Mouse (Mus musculus) kidney, adult 11 months (tissue): ENCODE measurements at regions not wholly inside any gene's neighbourhood (a gene's known extent, or its start where the extent isn't known, plus 50 kb on each side); places are given as distances from the start of the nearest gene placed in this dataset.

ENCODE experiments used
- DNase-seq: peaks from one replicate; pipeline ENCODE4 v3.0.0; 2022

DNA sequence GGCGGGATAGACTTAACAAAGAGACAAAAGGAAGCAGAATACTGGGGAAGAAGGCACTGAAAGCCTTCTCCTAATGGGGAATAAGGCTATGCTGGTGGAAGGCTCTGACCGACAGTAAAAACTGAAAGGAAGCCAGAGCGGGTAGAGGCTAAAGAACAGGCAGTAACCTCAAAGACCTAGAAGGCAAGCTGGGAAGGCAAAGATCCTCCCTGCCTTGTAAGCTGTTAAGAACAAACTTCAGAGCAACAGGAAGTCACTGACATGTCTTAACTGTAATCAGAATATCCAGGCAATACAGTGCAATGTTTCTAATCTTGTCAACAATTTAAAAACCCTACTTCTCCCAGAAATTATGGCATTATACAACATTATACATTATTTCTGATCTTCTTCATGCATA lies 235.2 kb upstream of the Mef2c start:
- no peak for DNase-seq

DNA sequence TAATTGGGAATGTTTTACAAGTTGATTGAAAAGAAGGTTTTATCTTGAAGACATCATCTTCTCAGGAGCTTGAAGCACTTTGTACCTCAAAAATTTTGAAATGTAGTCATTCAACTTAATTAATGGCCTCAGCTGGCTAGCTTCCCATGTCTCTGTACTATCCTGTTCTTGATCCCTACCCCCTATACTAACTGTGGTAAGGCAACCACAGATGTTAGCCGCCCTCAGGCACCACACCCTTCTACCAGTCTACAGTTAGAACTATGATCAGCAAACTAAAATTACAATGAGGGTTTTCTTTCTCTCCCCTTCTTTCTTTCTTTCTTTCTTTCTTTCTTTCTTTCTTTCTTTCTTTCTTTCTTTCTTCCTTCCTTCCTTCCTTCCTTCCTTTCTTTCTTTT lies 225.1 kb upstream of the Mef2c start:
- DNase-seq = no peak

DNA sequence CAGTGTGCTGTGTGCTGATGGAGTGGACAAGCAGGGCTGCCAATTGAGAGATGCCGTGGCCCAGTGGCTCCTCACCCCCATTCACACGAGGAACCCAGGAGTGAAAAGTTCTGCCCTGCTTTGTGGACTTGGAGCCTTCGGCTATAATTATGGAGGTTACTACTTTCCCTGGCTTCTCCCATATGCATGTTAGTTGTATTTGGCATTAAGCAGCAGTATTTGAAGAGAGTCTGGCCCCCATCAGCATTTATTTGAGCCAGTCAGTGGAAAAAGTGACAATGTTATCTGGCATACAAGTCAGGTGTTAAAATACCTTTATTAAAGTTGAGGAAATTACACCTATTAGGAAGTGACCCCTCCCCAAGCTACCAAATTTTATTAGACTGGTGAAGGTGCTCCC lies 196.1 kb upstream of the Mef2c start:
- no peak for DNase-seq

DNA sequence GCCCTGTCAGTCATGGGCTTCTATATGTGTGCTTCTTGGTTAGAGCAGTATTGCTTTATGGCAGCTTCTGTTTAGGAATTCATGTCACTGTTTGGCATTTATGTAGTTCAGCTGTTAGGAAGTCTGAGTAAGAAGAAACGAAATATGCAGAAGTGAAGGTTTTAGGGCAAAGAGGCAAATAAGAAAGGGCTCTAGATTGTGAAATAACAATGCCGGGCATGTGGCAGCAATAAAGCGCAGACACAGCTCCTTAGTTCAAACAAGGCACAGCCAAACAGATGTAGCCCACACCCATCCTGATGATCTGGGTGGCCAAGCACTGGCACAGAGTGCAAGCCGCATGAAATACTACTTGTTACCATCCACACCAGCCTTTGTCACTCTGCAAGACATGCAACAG lies 175.3 kb upstream of the Mef2c start:
- no peak for DNase-seq

DNA sequence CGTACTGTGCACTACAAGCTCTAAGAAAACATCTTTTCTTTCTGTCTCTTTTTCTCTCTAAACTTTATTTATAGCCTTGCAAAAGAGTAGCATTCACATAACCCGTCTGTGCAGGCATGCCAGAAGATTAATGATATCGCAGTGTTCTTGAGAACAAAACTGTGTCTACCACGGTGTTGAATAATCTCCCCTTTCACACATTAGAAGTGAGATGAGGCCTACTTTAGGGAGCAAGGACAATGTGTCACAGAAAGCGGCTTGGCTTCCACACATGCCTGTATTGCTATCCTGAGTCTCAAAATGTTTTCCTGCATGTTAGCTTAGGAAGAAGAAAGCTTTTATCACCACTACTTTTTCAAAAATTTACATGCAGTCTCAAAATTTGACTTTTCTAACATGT lies 170.1 kb upstream of the Mef2c start:
- DNase-seq = no peak

DNA sequence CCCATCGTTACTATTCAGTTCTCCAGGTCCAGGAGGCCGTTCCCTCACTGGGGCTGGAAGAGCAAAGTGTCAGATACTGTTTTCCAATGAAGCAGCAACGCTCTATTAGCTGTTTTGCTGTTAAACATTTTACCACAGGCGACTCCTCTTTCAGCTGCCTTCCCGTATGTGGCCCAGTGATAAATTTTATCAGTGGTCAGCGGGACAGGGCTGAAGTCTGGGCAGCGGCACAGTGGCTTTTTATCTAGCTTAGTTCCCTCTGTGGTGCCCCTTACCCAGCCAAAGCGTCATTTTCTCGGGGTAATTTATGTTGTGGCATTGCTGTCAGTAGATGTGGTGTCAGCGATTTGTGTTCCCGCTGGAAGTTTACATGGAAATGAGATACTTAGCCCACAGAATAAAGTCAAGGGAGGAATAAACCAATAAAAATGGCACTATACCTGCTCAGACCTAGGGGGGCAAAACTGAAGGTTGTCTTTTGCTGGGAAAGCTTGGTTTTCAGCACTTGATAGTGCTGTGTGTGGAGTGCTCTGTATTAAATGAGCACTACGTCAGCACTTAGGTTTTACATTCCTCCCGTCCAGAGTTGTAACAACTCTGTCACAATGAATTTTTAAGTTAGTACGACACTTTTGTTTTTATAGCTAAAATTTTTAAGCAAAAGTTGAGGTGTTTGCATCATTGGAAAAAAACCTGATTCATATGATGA lies 159.1 kb upstream of the Mef2c start:
- DNase-seq = no peak

DNA sequence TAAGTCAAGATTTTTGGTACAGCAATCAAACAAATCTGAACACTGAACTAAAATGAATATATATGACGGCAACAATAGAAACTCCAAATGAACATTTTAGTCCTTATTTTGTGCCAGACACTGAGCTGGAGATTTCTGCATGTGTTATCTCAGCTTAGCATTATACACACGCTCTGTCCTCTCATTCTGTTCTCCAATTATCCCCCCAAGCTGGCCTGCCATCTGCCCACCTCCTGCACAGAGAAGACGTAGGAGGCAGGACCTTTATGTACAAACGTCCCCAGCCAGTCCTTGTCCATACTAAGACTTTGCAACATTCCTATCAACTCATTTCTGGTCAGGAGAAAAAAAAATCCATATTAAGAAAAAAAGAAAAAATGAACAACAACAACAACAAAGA lies 148.5 kb upstream of the Mef2c start:
- no peak for DNase-seq

DNA sequence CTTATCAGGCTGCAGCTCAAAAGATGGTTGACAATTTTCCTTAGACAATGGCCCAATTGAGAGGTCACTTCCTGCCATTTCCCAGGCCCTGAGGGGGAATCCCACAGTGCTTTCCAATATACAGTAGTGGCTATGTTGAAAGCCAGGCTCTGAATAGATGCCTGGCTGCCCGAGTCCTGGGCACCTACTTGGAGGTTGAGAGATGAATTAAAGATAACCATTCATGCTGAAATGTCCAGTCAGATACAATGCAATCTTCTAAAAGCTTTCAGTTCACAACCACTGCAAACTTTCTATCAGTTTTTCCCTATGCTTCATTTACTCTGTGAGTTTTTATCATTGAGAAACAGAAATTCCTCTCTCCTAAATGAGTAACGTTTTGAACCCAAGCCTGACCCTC lies 143.3 kb upstream of the Mef2c start:
- DNase-seq = no peak

DNA sequence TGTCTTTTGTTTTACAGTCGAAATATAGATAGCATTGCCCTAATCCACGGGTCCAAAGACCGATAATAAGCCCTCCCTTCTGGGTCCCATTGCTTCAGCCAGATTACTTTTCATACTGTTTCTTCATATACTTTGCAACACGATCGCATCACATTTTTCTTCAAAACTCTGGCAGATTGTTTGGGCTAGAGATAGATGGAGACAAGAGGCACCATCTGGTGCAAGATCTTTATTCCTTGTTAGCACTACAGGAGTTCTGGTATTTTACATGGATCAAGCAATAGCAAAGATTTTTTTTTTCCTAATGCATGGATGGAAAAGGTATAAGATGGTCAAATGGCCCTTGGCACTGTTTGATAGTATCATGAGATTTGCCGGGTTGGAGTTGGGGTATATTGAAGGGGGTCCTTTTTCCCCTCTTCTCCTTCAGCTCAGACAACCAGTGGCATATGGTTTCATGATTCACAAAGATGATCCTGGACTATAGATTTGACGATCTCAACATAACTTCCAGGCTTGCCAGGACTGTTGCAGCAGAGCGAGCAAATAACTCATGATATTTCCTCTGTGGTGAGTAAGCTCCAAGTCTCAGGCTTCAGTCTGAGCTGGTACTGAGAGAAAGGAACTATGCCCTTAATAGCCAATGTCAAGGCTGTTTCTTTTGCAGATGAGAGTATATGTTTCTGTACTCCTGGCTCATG lies 127.6 kb upstream of the Mef2c start:
- DNase-seq = no peak

DNA sequence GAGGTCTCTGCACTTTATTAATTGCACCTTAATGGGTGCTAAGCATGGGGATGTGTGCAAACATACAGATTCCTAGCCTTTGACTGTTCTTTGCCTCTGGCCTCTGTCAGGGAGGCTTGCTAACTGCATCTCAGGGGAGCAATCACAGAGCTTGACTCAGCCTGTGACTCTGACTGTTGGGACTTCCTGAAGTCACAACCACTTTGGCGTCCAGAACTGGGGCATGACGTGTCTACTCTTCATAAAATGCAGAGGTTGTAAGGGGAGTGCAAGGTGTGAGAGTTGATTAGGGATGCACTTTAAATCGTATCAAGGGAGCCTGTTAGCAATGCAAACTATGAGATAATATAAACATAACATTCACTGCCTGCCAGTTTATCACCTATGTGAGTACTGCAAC lies 125.2 kb upstream of the Mef2c start:
- no peak for DNase-seq

DNA sequence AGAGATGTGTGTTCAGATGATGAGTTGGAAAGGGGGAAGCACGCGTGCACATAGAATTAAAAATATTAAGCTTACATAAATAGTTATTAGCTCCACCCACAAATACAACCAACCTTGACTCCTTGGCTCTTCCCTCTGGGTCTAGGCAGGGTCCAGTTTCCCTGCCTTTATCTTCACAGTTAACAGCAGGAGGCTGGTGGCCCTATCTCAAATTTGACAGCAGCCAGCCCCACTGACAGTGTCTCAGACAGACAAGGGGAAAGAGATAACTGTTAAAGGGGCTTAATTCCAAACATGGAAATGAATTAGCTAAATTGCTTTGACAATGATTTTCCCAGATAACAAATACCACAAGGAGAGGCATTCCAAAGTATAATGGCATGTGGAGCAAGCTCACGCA lies 121.2 kb upstream of the Mef2c start:
- DNase-seq = no peak

DNA sequence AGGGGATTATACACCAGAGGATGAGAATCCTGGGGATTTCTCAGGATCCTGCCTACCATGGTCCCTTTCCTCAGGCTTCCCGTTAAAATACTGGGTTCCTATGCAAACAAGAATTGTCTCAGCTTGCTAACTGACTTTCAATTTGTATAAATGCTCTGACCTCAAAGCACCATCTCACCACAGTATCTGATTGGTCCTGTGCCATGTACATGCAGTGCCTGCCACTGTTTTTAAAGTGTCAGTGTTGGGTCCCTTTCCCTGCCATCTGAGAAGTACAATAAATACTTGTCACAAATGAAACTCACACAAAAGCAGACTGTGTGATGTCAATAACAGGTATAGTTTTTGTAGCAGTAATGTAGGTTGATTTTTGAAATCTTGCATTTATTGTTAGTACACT lies 109.1 kb upstream of the Mef2c start:
- no peak for DNase-seq

DNA sequence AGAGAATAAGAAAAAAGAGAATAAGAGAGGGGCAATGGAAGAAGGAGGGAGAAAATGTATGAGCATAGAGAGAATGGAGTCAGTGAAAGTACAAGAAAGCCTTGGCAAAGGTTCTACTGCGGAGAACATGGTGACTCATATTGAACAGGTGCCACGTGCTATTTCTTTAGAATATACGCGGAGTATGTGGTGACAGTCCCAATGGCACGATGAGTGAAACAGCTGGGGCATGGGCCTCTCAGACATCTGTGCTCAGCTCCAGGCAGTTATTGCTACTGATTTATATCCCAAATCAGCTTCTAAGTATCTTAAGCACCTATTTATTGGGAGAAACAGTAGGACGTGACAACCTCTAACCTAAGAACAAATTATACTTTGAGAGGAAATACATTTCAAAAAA lies 104.5 kb upstream of the Mef2c start:
- no peak for DNase-seq

DNA sequence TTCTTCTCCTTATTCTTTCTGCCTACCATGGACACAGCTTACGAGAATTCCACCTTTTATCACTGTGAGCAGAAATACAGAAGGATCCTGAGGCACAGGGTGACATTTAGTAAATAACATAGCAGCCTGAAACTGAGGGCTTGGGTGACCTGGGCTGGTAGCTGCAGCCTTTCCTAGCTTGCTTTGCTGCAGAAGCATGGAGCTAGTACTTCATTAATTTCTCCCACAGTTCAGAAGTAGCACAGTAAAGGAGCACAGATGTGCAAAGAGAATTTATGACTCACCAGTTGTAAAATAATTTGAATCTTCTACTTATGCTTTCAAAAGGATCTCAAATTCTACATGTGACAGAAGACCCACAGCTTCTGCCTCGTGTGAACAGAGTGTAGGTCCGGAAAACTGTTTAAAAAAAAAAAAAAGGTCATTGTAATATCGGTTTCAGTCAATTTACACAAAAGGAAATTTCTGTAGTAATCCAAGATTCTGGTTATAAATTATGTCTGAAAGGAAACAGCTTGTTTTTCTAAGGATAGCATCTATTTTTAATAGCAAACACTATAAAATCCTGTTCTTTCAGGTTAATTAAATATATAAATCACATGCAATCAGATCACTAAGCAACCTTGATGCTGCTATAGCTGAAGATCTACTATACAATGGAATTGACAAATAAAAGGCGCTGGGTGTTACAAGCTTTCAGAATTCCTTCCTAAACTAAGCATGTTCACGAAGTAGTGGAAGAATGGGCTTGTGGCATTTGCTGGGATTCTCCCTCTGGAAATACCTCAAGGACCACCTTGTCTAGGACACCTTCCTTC lies 64.0 kb upstream of the Mef2c start:
- DNase-seq = no peak

DNA sequence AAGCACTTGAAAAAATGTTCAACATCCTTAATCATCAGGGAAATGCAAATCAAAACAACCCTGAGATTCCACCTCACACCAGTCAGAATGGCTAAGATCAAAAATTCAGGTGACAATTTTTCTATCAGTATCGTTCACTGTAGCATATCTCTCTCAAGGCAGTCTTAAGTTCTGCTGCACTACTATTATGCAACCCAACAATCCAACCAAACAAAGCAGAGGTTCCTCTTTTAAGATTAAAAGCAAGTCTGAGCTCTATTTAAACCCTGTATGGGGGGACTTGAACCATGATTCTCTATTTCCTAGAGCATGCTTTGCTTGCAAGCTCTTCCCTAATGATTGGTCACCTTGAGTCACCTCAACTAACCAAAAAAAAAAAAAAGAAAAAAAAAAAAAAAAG lies 59.6 kb upstream of the Mef2c start:
- no peak for DNase-seq

DNA sequence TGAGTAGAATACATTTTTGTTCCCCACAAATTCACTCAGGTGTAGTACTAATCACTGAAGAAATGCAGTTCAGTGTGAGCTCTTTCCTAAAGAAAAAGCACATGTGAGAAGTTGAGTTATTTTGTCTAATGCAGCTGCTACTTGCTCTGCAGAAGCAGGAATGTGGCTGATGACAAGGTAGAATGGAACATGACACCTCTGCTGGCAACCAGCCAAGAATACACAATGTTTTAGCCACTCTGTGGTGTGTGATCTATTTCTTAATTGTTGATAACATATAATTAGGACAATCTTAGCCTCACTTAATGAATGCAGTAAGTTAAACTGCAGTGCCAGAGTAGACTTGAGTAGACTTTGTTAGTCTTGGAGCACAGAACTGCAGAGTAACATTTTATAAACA lies 53.0 kb upstream of the Mef2c start:
- DNase-seq = no peak

DNA sequence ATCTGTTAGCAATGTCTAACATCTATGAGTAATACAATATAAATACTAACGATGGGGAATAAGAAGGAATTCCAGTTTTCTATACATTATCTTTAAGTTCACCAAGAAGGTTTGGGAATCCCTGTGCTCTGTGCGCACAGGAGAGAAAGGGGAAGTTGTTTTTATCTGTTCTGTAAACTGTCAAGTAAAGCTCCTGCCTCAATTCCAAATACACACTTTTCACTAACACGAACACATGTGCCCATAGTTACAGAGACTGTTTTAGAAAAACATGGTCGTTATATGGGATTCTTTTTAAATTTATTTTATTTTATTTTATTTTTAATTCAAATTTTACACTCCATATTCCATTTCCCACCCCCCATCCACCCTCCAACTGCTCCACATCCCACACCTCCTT lies 50.8 kb upstream of the Mef2c start:
- DNase-seq = no peak
